ENCODE assay signal across 11 mouse cellular contexts in the genomic region with DNA sequence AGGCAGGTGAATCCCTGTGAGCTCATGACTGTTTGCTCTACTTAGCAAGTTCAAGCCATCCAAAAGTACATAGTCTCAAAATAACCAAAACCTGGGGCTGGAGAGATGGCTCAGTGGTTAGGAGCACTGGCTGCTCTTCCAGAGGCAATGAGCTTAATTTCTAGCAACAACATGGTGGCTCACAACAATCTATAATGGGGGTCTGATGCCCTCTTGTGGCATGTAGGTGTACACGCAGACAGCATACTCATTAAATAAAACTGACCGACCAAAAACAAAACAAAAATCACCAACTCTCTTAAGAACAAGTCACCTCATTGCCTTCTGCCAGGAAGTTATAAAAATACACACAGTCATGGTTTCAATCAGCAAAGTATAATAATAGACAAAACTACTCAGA. TPM values are rescaled to one million over a fixed set of nuclear protein-coding genes. Genes with fewer than 3 reads are reported as not detected.
DNase-seq lines count a peak whose midpoint lies in the region; ATAC-seq and TF ChIP-seq lines count a peak whose summit lies in the region.
"Had no signal": no experiment of that assay in that cellular context is flagged by ENCODE, and none has a peak within 500 bp of the region (broad histone marks: within the 10 kb centered on the region; RNA-seq: fewer than 3 reads in every experiment).

No protein-coding gene starts in this region.

- TF ChIP-seq CTCF in lung, embryonic 14.5 days (IDR thresholded peaks at IDR 0.05; ENCODE audit: low read depth) = peak; percentile 53

- ATAC-seq in lung, embryonic 14.5 days (ENCODE audit: insufficient read depth) = no peak

- H3K27me3 ChIP-seq in lung, embryonic 14.5 days (ENCODE audit: insufficient read depth, low read length) = no peaks in the 10 kb centered on the region

- no peak overlapping the region for H3K27ac ChIP-seq in lung, embryonic 14.5 days (ENCODE audit: low read depth)

- no peak overlapping the region for H3K9ac ChIP-seq in lung, embryonic 14.5 days

- H3K4me3 ChIP-seq in lung, embryonic 14.5 days (ENCODE audit: low read depth, low read length) = no peak overlapping the region
- H3K4me3 ChIP-seq: erythroblast, embryonic 14.5 days; megakaryocyte, embryonic 14.5 days had no signal

- no peak overlapping the region for H3K4me2 ChIP-seq in lung, embryonic 14.5 days

- no peaks in the 10 kb centered on the region for H3K9me3 ChIP-seq in lung, embryonic 14.5 days (ENCODE audit: low read depth, low read length)

- DNase-seq in cerebellum, postnatal 10 days = peak; percentile 31 to 39
- DNase-seq in cerebellum, adult 8-10 months = no peak
- DNase-seq in lung, embryonic 14.5 days = peak; percentile 54
- no peak for DNase-seq in lung, adult 18-20 months
- DNase-seq in c-Kit-positive CD71-positive TER-119-negative erythroid progenitor cells, embryonic 14.5 days (ENCODE audit: low read depth) = peak; percentile 55
- DNase-seq in naive thymus-derived CD4-positive, alpha-beta T cell, adult 2 months (ENCODE audit: low read depth) = peak; percentile 29
- DNase-seq in layer of hippocampus, postnatal 10 days (ENCODE audit: low spot score in 2 of 2) = no peak
- no peak for DNase-seq in heart, postnatal 4 days
- DNase-seq: kidney, adult 8-10 months had no signal

- H3K4me1 ChIP-seq in lung, embryonic 14.5 days (ENCODE audit: insufficient read depth) = no peaks in the 10 kb centered on the region

- no peaks in the 10 kb centered on the region for H3K36me3 ChIP-seq in lung, embryonic 14.5 days (ENCODE audit: insufficient read depth)

- WGBS in lung, embryonic 14.5 days = 21% methylated on average over 2 of the region's 2 CpGs

RNA-seq across cellular contexts. Expression of gene Fbxo3, which starts 26.4 kb away (rescaled TPM):
- 54.0 and 56.6 TPM in 2 replicates for polyA plus RNA-seq in lung, embryonic 14.5 days (2014; fragmentation: Nextera tagmentation; extraction: Ambion mirVana)
- 10 to 100 TPM; 44.7 to 45.6 TPM for total RNA-seq in layer of hippocampus, postnatal 10 days (2021)
- total RNA-seq in heart, postnatal 4 days (2021) = 10 to 100 TPM; 42.6 to 46.6 TPM

RNA-seq across cellular contexts. Expression of gene 4931422A03Rik, which starts 27.1 kb away (rescaled TPM):
- polyA plus RNA-seq in lung, embryonic 14.5 days (2014; fragmentation: Nextera tagmentation; extraction: Ambion mirVana) = 1.9 and 2.1 TPM in 2 replicates
- total RNA-seq in layer of hippocampus, postnatal 10 days (2021) = not detected
- total RNA-seq in heart, postnatal 4 days (2021) = not detected
- polyA plus RNA-seq: erythroblast, embryonic 14.5 days had no signal

RNA-seq across cellular contexts. Expression of gene Lmo2, which starts 43.3 kb away (rescaled TPM):
- 44.0 and 44.5 TPM in 2 replicates for polyA plus RNA-seq in lung, embryonic 14.5 days (2014; fragmentation: Nextera tagmentation; extraction: Ambion mirVana)
- total RNA-seq in layer of hippocampus, postnatal 10 days (2021) = 10 to 100 TPM; 22.8 to 30.3 TPM
- 10 to 100 TPM; 25.0 to 25.4 TPM for total RNA-seq in heart, postnatal 4 days (2021)

Comparison
In these comparisons a context has a peak if more than half of its experiments do, and no peak if none do; other contexts are left out.
1. DNase-seq: peak in cerebellum, postnatal 10 days (2 of 2), lung, embryonic 14.5 days (single experiment), c-Kit-positive CD71-positive TER-119-negative erythroid progenitor cells, embryonic 14.5 days (single experiment) and naive thymus-derived CD4-positive, alpha-beta T cell, adult 2 months (single experiment); none in cerebellum, adult 8-10 months (single experiment), lung, adult 18-20 months (0 of 2), layer of hippocampus, postnatal 10 days (0 of 2) and heart, postnatal 4 days (single experiment).